Mouse (Mus musculus) brain, embryonic 18.5 days (tissue): ENCODE data around the gene Crybb1.
A peak's percentile ranks its signal among the peaks of the same experiment; 100 is the strongest.

Experiments used
- DNase-seq: peaks from one replicate; pipeline ENCODE4 v3.0.0-alpha.2; 2012; ENCODE audit warnings: low read depth, low spot score

Crybb1 gene

DNA sequence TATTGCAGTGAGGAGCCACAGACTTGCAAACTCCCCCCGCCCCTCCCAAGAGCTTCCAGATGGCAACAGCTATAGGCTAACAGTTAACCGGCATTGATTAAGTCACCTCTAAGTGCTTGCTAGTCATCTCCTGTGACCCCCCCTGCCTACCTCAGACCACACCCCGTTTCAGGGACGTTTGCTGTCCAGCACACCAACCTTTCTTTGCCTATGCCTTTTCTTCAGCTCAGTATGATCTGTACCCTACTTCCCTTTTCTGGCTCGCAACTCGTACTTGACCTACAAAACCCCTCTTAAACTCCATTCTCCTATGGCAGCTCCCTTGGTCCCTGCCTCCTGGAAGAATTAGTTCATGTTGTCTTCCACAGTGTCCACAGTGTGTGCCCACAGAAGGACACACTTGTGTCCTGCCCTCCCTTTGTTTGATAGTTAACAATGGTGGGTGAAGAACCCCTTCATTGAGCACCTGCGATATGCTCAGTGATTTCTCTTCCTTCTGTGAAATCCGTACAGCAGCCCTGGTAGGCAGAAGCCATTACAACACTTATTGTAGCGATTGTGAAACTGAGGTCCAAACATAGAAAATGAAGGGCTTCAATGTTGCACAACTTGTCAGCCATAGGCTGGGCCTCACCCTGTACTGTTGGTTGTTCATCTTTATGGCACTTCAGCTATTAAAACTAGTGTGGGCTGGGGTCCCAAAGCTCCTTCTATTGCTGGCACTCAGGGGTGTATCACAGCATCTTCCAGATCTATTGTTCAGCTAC is 10.6 kb downstream of the Crybb1 start:
- no peak for DNase-seq

- no peak for DNase-seq
Observed at GRCm38 (mm10) chr5:112270764-112271541, 15.3 kb downstream of the Crybb1 start.

DNA sequence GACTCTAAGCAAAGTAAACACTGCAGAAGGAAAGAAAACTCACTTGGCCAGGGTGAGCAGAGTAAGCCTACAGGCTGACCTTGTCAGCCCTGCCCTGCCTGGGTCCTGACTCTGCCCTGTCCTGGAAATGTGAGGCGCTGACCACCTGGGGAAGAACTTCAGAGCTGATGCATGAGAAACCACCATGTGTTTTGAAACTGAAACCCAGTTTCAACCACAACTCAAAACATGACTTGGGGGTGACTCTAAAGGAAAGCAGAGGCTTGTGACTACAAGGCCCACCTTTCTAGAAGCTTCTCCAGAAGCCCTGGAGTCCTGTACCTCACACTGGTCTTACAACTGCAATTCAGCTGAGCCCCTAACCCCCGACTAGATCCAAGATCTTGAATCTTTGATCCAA is 17.3 kb downstream of the Crybb1 start:
- DNase-seq, result no peak

DNA sequence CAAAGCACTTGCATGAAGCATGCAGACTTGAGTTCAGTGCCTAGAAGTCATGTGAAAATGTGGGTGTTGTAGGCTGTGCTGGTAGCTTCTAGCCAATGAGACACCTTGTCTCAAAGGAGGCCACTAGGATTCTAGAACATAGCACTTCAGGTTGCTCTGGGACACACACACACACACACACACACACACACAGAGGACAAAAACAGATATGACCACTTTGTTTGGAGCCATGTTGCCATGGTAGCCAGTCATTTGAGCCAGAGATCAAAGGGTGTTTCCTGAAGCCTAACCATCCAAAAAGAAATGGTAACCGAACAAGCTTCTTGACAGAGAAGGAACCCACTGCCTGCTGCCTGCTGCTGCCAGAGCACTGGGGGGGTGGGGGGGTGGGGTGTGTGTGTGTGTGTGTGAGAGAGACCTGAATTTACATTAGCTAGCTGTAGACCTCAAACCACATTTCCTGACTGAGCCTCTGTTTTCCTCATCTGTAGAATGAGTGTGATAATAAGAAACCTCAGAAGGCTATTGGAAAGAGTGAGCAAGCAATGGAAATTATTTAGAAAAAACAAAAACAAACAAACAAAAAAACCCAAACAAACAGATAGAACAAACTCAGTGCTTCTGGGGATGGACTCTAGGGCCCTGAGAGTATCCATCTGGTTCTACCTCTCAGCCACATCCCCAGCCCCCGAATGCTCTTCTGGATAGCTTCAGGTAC is 18.3 kb downstream of the Crybb1 start:
- DNase-seq, result no peak

- no peak for DNase-seq
Observed at GRCm38 (mm10) chr5:112275021-112275804, 19.6 kb downstream of the Crybb1 start.

DNA sequence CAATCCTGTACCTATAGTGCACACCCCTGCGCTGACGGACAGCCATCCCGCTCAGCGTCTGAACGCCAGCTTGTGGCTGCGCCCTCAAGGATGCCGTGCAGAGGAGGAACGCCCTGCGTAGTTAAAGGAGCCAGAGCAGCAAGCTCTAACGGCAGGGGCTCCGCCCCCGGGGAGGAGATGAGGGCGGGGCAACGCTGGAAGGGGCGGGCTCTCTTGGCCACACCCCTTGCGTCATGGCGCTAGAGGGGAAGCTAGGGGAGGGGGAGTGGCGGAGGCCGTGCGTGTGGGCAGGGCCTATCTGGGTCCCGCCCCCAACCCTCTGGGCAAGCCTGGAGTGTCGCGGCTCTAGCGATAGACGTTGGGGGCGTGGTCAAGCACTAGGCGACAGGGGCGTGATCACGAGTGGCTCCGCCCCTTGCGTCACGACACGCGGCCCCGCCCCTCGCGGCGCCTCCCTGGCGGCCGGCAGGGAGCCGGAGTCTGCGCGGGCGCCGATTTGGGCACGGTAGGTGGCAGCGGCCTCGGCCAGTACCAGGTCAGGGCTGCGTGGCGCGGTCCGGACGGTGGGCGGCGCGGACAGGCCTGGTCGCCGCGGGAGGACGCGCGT is 20.8 kb downstream of the Crybb1 start, which contains the start of gene Tpst2:
Gene Tpst2, plus strand, starts transcription at position 425 of the 607 bp plus-strand sequence.
- DNase-seq, result peak; percentile 98

GRCm38 (mm10) chr5:112276907-112277348 is 21.3 kb downstream of the Crybb1 start:
- DNase-seq, result no peak

DNA sequence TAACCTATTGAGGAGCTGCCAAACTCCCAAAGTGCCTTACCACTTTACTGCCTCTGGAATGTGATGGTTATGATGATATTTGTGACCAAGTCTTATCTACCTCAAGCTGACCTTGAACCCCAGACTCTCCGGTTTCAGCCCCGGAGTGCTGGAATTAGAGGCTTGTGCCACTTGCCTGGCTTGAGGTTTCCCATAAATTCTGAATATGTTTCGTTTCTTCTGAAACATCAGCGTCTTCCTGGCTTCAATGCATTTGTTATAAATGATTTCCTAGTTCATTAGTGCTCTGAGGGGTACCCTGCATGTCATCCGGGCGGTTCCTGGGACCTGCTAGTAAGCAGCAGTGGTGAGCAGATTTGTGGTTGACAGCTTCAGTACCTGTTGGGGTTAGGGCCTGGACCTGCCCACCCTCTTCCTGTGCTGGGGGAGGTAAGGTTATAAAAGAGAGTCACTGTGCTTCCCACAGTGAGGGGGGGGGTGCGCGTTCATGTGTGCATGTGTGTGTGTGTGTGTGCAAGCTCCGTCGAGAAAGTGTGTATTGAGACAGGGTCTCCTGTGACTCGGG is 22.4 kb downstream of the Crybb1 start:
- no peak for DNase-seq

- DNase-seq, result no peak
Observed at GRCm38 (mm10) chr5:112279181-112280021, 23.8 kb downstream of the Crybb1 start.

DNA sequence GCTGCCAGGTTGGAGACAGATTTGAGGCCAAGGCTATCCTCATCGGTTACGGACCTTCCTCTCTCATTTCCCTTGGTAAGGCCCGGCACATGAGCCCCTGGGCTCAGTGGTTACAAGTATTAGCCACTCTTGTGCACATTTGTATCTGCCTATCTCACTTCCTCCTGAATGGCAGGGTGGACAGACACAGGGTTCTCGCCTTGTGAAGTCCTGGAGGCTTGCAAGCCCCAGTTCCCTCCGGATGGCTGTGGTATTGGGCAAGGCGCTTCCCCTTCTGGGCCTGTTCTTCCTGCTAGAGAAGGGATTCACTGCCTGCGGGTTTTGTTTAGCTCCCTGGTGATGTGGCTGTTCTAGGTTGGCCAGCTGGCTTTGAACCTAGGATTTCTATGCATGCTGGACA is 24.5 kb downstream of the Crybb1 start:
- DNase-seq, result no peak

DNA sequence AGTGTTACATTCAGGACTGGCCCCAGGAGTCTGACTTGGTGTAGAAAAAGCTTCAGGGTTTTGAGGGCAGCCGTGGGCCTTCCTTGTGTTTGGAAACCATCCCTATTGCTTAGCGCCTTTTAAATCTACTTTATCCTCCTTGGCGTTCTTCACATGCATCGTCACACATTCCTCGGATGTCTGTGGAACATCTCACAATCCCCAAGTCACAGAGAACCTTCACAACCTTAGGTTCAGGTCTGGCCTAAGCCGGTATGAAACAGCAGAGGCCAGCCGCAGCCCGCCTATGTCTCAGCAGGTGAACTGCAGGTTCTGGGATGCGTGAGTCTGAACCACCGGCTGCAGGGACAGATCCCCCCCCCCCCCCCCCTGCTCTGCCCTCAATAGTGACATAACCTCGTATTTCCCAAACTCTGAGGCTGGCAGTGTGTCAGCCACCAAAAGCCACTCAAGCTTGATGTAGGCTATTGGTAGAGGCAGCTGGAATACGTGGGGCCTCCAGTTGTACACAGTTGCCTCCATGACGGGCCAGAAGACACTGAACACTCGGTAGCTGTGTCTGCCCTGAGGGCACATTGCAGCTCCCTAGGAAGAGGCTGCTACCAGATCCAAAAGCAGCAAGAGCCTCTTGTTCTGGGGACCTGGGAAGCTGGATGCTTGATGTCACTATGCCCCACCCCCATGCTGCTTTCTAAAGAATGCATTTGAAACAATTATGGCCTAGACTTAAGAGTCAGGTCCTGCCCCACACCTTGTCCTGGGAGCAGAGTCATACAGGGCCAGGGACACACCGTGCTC is 25.4 kb downstream of the Crybb1 start:
- DNase-seq, result no peak

GRCm38 (mm10) chr5:112281676-112282075 is 26.1 kb downstream of the Crybb1 start:
- no peak for DNase-seq

GRCm38 (mm10) chr5:112282123-112282779 is 26.6 kb downstream of the Crybb1 start:
- DNase-seq, result no peak

- DNase-seq, result no peak
Observed at GRCm38 (mm10) chr5:112282780-112283482, 27.3 kb downstream of the Crybb1 start.

GRCm38 (mm10) chr5:112283543-112284202 is 28.1 kb downstream of the Crybb1 start:
- DNase-seq, result no peak

GRCm38 (mm10) chr5:112284203-112284582 is 28.6 kb downstream of the Crybb1 start:
- DNase-seq, result no peak

GRCm38 (mm10) chr5:112285548-112286085 is 30.0 kb downstream of the Crybb1 start:
- DNase-seq, result no peak
